In the genomic region with DNA sequence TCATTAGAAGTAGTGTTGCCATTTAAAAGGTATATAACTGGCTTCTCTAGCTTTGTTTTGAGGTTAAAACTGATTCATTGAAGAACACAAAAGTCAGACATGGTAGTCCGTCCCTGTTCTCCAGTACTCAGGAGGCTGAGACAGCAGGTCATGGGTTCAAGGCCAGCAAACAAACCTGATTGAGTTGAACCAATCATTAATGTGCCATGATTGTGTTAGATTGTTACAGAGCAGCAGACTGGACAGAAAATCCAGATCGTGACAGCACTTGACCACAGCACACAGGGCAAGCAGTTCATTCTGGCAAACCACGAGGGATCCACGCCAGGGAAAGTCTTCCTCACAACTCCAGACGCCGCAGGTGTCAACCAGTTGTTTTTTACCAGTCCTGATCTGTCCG, we compare ENCODE assay signal across 35 mouse cellular contexts.
"Had no signal": no experiment of that assay in that cellular context is flagged by ENCODE, and none has a peak within 500 bp of the region (broad histone marks: within the 10 kb centered on the region; RNA-seq: fewer than 3 reads in every experiment).

No protein-coding gene starts in this region.

- H3K27ac ChIP-seq: heart, adult 2 months; heart, embryonic 10.5 days; heart, embryonic 13.5 days; heart, embryonic 15.5 days; hindbrain, embryonic 10.5 days; hindbrain, embryonic 12.5 days; hindbrain, embryonic 13.5 days; hindbrain, embryonic 14.5 days; hindbrain, embryonic 15.5 days; hindbrain, postnatal 0 days; intestine, embryonic 15.5 days; kidney, embryonic 15.5 days; kidney, postnatal 0 days; layer of hippocampus, adult 2 months had no signal

- H3K9me3 ChIP-seq: heart, embryonic 10.5 days; heart, embryonic 12.5 days; heart, embryonic 13.5 days; heart, embryonic 15.5 days; hindbrain, embryonic 10.5 days; hindbrain, embryonic 12.5 days; hindbrain, embryonic 13.5 days; hindbrain, embryonic 15.5 days; intestine, embryonic 15.5 days; kidney, embryonic 15.5 days had no signal

- H3K4me1 ChIP-seq: heart, embryonic 10.5 days; heart, embryonic 13.5 days; heart, embryonic 15.5 days; hindbrain, embryonic 10.5 days; hindbrain, embryonic 12.5 days; hindbrain, embryonic 15.5 days; intestine, embryonic 15.5 days; kidney, embryonic 15.5 days had no signal

- DNase-seq: heart, adult 2 months; heart, postnatal 10 days; heart, postnatal 14 days; heart, postnatal 36 days; heart, postnatal 4 days; kidney, adult 11 months; kidney, adult 18-20 months; kidney, adult 2 months; kidney, adult 8-10 months; kidney, adult 9 months; kidney, postnatal 10 days; kidney, postnatal 14 days; kidney, postnatal 25 days; kidney, postnatal 36 days; kidney, postnatal 4 days; layer of hippocampus, adult 9-11 months had no signal

- ATAC-seq: hindbrain, embryonic 16.5 days; hindbrain, postnatal 0 days; inflammation-experienced regulatory T-cells, adult 6 months; intestine, embryonic 15.5 days; intestine, embryonic 16.5 days; intestine, postnatal 0 days had no signal

- H3K9ac ChIP-seq: heart, embryonic 12.5 days; heart, embryonic 13.5 days; heart, embryonic 15.5 days; hindbrain, embryonic 12.5 days; hindbrain, embryonic 13.5 days; hindbrain, embryonic 14.5 days; hindbrain, embryonic 15.5 days; intestine, embryonic 15.5 days; kidney, embryonic 15.5 days had no signal

- H3K4me2 ChIP-seq: heart, embryonic 11.5 days; heart, embryonic 12.5 days; heart, embryonic 13.5 days; heart, embryonic 15.5 days; hindbrain, embryonic 12.5 days; hindbrain, embryonic 13.5 days; hindbrain, embryonic 14.5 days; hindbrain, embryonic 15.5 days; intestine, embryonic 15.5 days; kidney, embryonic 15.5 days had no signal

- H3K27me3 ChIP-seq: heart, embryonic 12.5 days; heart, embryonic 13.5 days; heart, embryonic 15.5 days; hindbrain, embryonic 12.5 days; hindbrain, embryonic 15.5 days; intestine, embryonic 15.5 days; kidney, embryonic 15.5 days had no signal

- H3K4me3 ChIP-seq: heart, adult 2 months; heart, embryonic 10.5 days; heart, embryonic 12.5 days; heart, embryonic 13.5 days; heart, embryonic 15.5 days; hindbrain, embryonic 10.5 days; hindbrain, embryonic 12.5 days; hindbrain, embryonic 13.5 days; hindbrain, embryonic 15.5 days; intestine, embryonic 15.5 days; kidney, embryonic 15.5 days; layer of hippocampus, adult 2 months had no signal
